Mouse (Mus musculus): ENCODE measurements at regions not wholly inside any gene's neighbourhood (a gene's known extent, or its start where the extent isn't known, plus 50 kb on each side); places are given as distances from the start of the nearest gene placed in this dataset.

DNA sequence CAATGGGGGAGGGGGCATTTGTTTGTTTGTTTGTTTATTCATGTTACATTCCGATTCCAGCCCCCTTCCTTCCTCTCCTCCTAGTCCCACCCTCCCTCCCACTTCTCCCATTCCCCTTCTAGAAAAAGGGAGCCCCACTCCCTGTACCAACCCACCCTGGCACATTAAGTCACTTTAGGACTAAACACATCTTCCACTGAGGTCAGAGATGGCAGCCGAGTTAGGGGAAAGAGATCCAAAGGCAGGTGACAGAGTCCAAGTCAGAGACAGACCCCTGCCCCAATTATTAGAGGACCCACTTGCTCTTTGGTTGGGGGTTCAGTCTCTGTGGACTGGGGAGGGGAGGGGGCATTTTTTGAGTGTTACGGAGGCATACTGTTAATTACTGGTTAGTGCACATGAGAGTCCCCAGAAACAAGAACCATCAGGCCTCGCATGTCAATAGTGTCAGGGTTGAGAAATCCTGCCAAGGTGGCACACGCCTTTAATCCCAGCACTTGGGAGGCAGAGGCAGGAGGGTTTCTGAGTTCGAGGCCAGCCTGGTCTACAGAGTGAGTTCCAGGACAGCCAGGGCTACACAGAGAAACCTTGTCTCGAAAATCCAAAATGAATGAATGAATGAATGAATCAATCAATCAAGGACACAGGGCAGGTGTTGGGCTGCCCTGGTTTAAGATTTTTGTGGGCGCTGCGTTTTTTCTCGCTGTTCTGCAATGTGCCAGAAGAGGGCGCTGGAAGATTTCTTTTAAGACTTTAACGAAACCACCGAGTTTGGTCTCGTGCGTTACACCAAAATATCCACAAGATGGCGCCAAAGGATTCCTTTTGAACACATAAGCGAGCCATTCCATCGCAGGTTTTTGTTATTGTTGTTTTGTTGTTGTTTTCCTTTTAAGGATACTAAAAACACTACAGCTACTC, 67.8 kb upstream of the Arhgap29 start:
- no peak for ATAC-seq (replicated peaks; ENCODE audit: insufficient number of reproducible peaks, insufficient read depth, low FRiP score, low read depth)
- peak overlapping the region; percentile 9; the same call in 1 of the 2 replicates for H3K4me2 ChIP-seq
- no peak overlapping the region for H3K4me3 ChIP-seq
- no peaks in the 10 kb centered on the region for H3K36me3 ChIP-seq
- no peaks in the 10 kb centered on the region for H3K9me3 ChIP-seq (replicated peaks)
- H3K27ac ChIP-seq = no peak overlapping the region
- H3K27me3 ChIP-seq = peaks cover 8% of the 10 kb centered on the region; the same call in 1 of the 2 replicates
- 21% methylated on average over 18 of the region's 18 CpGs for WGBS
- no peak overlapping the region for H3K9ac ChIP-seq
- peaks cover 27% of the 10 kb centered on the region for H3K4me1 ChIP-seq (replicated peaks)

DNA sequence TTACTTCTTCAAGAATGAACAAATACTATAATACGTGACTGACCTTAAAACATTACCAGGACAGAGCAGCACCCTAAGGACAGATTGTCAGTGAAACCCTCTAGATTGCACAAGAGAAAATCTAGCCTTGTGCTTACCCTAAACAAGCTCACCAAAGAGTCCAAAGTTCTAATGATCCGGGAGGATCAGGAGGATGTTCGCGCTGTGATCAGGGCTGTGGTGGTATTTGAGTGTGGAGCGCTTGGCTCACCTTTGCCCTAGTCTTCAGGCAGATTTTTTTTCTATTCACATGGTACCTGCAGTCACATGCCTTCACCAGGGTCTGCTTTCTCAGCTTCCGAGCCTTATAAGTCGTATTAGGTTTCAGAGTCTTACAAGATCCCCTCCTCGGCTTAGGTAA, 65.3 kb upstream of the Abcd3 start:
- ATAC-seq (replicated peaks; ENCODE audit: insufficient number of reproducible peaks, insufficient read depth, low FRiP score, low read depth) = no peak
- H3K4me2 ChIP-seq = no peak overlapping the region
- H3K27ac ChIP-seq = no peak overlapping the region
- H3K4me1 ChIP-seq (replicated peaks) = 0 out of 2 replicates have a peak, but pooled peaks cover 2% of the 10 kb centered on the region
- H3K36me3 ChIP-seq = no peaks in the 10 kb centered on the region
- no peaks in the 10 kb centered on the region for H3K9me3 ChIP-seq (replicated peaks)
- no peak overlapping the region for H3K9ac ChIP-seq
- 83% methylated on average over 8 of the region's 8 CpGs for WGBS
- no peak overlapping the region for H3K4me3 ChIP-seq
- peaks cover 8% of the 10 kb centered on the region; the same call in 1 of the 2 replicates for H3K27me3 ChIP-seq

DNA sequence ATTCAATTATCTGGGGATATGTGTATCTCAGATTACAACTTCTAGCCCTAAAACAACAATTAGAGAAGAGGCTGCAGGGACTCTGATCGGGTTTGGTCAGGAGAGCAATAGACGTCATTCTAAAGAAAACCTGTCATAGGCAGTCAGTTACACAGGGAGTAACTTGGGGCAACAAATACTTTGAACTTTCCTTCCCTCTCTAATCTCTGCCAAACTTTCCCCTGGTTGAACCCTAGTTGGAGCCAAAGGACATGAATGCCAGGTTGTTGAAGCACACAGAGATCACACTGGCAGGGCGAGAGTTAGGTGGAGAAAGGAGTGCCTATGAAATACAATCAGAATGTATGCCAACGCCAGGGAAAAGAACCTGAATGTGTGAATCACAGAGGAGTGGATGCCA, 60.0 kb upstream of the Abcd3 start:
- Histone ChIP-seq H3K9ac (no peak overlapping the region), H3K4me1 (replicated peaks) (no peaks in the 10 kb centered on the region), H3K4me3 (no peak overlapping the region), H3K4me2 (no peak overlapping the region), H3K36me3 (no peaks in the 10 kb centered on the region), H3K9me3 (replicated peaks) (no peaks in the 10 kb centered on the region), H3K27me3 (no peaks in the 10 kb centered on the region), H3K27ac (no peak overlapping the region)
- 75% methylated on average over 4 of the region's 4 CpGs for WGBS
- no peak for ATAC-seq (replicated peaks; ENCODE audit: insufficient number of reproducible peaks, insufficient read depth, low FRiP score, low read depth)

DNA sequence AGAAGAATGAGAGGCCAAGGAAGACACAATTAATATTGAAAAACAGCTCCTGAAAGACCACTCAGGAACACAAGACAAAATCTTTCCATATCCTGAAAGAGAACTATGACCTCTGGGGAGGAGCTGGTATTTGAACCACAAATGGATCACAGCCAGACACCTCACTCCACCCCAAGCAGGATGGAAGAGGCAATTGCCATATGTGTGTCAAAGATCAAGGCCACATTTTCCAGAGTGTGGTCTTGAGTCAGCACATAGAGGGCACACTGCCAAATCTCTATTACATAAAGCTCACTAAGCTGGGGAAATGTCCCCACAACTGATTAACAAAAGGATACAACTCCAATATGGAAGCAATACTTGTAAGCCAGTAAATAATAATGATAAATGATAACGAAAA, 59.5 kb upstream of the Abcd3 start:
- no peaks in the 10 kb centered on the region for H3K4me1 ChIP-seq (replicated peaks)
- WGBS = 79% methylated on average over 1 of the region's 1 CpGs
- no peaks in the 10 kb centered on the region for H3K36me3 ChIP-seq
- H3K27me3 ChIP-seq = no peaks in the 10 kb centered on the region
- no peak overlapping the region for H3K4me3 ChIP-seq
- no peak overlapping the region for H3K9ac ChIP-seq
- H3K4me2 ChIP-seq = no peak overlapping the region
- no peak overlapping the region for H3K27ac ChIP-seq
- no peaks in the 10 kb centered on the region for H3K9me3 ChIP-seq (replicated peaks)
- ATAC-seq (replicated peaks; ENCODE audit: insufficient number of reproducible peaks, insufficient read depth, low FRiP score, low read depth) = no peak

DNA sequence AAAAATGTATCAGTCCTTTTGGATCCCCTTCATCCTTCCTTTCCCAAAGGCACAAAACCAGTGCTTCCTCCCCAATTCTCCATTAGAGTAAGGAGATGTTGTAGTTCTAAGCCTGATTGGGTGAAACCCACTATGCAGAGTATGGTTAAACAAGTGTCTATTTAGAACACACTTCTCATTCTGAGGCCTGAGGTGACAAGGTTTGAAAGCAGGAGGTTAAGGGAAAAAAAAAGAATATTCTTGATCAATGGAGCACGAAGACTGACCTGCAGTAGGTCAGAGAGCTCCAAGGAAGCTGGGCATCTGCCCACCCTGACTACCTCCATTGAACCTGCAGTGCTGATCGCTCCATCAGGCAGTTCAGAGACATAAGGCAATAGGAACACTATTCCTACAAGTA, 58.5 kb upstream of the Abcd3 start:
- Histone ChIP-seq H3K4me3 (no peak overlapping the region), H3K9ac (no peak overlapping the region), H3K36me3 (no peaks in the 10 kb centered on the region), H3K27ac (no peak overlapping the region), H3K27me3 (no peaks in the 10 kb centered on the region), H3K4me2 (no peak overlapping the region), H3K4me1 (replicated peaks) (no peaks in the 10 kb centered on the region), H3K9me3 (replicated peaks) (no peaks in the 10 kb centered on the region)
- no peak for ATAC-seq (replicated peaks; ENCODE audit: insufficient number of reproducible peaks, insufficient read depth, low FRiP score, low read depth)
- WGBS = 83% methylated on average over 2 of the region's 2 CpGs

DNA sequence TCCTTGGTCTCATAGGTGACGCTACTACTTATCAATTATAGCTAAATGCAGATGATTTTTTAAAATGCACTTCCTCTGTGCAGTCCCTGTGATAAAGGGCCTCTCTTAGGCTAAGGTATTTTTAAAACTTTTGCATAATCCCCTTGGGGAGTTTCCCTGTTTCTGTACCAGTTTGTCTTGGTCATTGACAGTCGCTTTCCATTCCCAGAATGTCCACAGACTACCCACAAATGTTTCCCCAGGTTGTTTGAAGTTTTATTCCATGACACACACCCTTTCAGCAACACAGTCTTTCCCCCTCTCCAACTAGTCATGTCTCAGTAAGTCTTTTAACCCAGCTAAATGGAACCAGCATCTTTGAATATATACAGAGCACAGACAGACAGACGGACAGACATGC, 57.6 kb upstream of the Abcd3 start:
- no peaks in the 10 kb centered on the region for H3K9me3 ChIP-seq (replicated peaks)
- no peak overlapping the region for H3K9ac ChIP-seq
- no peak for ATAC-seq (replicated peaks; ENCODE audit: insufficient number of reproducible peaks, insufficient read depth, low FRiP score, low read depth)
- no peaks in the 10 kb centered on the region for H3K36me3 ChIP-seq
- no peak overlapping the region for H3K27ac ChIP-seq
- no peak overlapping the region for H3K4me2 ChIP-seq
- no peak overlapping the region for H3K4me3 ChIP-seq
- H3K27me3 ChIP-seq = no peaks in the 10 kb centered on the region
- H3K4me1 ChIP-seq (replicated peaks) = no peaks in the 10 kb centered on the region
- WGBS = 85% methylated on average over 3 of the region's 3 CpGs

DNA sequence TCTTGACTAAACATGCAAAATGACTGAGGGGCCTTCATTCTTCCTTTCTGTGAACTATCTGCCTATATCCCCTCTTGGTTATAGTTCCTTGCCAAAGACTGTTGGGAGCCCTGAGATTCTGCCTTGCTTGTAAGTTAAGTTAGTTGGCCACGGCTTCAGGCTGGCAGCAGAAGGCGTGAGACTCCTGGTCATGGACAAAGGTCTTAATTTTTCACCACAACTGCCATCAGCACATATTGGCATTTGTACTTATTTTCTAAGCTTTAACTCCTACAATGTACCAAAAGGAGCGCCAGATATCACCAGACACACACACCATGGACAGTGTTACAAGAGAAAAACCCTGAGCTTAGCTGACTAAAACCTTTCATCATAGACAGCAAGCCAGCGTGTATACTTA, 56.7 kb upstream of the Abcd3 start:
- no peak overlapping the region for H3K4me3 ChIP-seq
- H3K27me3 ChIP-seq = no peaks in the 10 kb centered on the region
- WGBS = 88% methylated on average over 4 of the region's 4 CpGs
- H3K9ac ChIP-seq = no peak overlapping the region
- no peaks in the 10 kb centered on the region for H3K9me3 ChIP-seq (replicated peaks)
- no peak for ATAC-seq (replicated peaks; ENCODE audit: insufficient number of reproducible peaks, insufficient read depth, low FRiP score, low read depth)
- no peak overlapping the region for H3K4me2 ChIP-seq
- H3K27ac ChIP-seq = no peak overlapping the region
- no peaks in the 10 kb centered on the region for H3K4me1 ChIP-seq (replicated peaks)
- no peaks in the 10 kb centered on the region for H3K36me3 ChIP-seq

DNA sequence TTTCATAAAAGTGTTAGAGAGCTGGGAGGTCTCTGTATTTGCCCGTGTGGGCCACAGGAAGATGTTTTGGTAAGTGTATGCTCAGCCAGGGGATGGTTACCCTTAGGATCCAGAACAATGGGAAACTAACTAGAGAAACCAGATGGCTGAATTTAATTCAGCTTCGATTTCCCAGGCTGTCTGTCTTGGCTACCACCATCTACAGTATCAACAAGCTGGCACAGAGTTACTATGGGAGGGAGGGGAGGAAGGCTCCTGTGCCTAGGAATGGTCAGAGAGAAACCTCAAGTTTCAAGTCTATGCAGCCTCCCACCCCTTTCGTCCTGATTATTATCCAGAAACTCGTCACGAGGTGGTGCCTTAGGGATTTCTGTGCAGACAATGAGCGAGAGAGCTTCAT, 55.6 kb upstream of the Abcd3 start:
- no peak overlapping the region for H3K4me2 ChIP-seq

DNA sequence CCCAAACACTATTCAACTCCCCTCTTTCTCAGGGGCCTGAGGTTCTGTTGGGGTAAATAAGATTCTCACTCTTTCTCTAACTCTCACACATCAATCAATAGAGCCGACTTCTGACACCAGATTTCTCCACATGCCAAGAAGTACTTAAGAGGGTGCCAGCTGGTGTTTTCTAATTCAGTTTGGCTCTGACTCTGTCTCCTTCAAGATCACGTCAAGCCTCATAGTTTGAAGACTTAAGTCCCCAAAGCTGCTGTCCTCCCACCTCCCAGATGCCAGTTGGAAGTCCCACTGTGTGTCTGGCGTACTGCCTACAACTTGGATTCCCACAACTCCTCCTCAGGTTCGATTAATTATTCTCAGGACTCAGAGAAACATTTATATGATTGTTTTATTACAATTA, 54.6 kb upstream of the Abcd3 start:
- Histone ChIP-seq H3K36me3 (no peaks in the 10 kb centered on the region), H3K4me1 (replicated peaks) (no peaks in the 10 kb centered on the region), H3K9ac (no peak overlapping the region), H3K27me3 (no peaks in the 10 kb centered on the region), H3K27ac (no peak overlapping the region), H3K9me3 (replicated peaks) (no peaks in the 10 kb centered on the region), H3K4me3 (no peak overlapping the region), H3K4me2 (no peak overlapping the region)
- 55% methylated on average over 4 of the region's 4 CpGs for WGBS
- ATAC-seq (replicated peaks; ENCODE audit: insufficient number of reproducible peaks, insufficient read depth, low FRiP score, low read depth) = no peak

More for the DNA sequence above, 55.6 kb upstream of the Abcd3 start:
- Histone ChIP-seq H3K4me3 (no peak overlapping the region), H3K9me3 (replicated peaks) (no peaks in the 10 kb centered on the region), H3K36me3 (no peaks in the 10 kb centered on the region), H3K27me3 (no peaks in the 10 kb centered on the region), H3K27ac (no peak overlapping the region), H3K4me1 (replicated peaks) (no peaks in the 10 kb centered on the region), H3K9ac (no peak overlapping the region)
- no peak for ATAC-seq (replicated peaks; ENCODE audit: insufficient number of reproducible peaks, insufficient read depth, low FRiP score, low read depth)
- WGBS = 74% methylated on average over 6 of the region's 6 CpGs

DNA sequence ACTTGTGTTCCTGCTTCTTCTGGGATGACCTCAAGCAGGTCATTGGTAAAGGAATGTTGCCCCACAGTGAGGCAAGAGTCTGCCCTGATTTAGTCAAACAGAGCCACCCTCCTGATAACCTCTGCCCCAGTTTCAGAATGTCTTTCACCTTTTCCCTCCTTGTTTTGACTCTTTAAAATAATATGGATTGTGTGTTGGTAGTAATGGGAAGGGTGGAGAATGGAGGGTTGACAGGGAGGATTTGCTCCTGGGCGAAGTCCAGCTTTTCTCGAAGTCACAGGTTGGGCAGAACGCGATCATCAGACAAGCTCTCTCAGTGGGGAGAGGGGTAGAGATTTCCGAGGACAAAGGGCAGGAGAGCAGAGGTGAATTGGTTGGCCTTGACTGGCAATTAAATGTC, 52.2 kb upstream of the Abcd3 start:
- no peaks in the 10 kb centered on the region for H3K9me3 ChIP-seq (replicated peaks)
- WGBS = 55% methylated on average over 5 of the region's 5 CpGs
- no peak overlapping the region for H3K4me3 ChIP-seq
- H3K4me2 ChIP-seq = no peak overlapping the region
- no peaks in the 10 kb centered on the region for H3K36me3 ChIP-seq
- no peak overlapping the region for H3K9ac ChIP-seq
- no peaks in the 10 kb centered on the region for H3K27me3 ChIP-seq
- no peak overlapping the region for H3K27ac ChIP-seq
- ATAC-seq (replicated peaks; ENCODE audit: insufficient number of reproducible peaks, insufficient read depth, low FRiP score, low read depth) = no peak
- H3K4me1 ChIP-seq (replicated peaks) = no peaks in the 10 kb centered on the region

DNA sequence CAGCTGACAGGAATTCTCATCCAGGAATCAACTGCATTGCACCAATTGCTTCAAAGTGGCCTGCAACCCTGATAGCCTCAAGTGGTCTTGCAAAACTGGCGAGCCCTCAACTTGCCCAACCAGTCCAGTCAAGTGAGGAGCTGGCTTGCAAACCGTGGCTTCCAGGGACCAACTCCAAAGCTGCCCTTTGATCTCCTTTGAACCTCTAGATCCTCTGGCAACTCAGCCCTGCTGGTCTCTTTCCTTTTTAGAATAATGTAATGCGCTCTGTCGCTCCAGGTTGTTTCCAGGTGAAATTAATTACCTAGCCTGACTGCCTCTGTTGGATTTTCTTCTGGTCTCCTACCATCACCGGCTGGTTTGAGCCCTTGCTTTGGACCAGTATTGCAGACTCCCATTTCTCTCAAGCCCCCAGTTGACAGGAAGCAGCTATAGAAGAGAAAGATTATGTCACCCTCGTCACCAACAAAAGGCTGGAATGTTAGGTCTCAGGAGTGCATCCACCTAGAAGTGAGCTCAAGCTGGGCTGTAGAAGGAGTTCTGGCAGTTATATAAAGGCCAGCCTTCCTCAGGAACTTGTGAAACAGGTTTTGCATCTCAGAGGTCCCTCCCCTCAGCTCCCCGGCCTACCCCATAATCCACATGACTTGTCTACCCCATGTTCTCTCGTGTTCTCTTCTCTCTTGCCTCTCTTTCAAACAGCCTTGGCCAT, 49.8 kb upstream of the Abcd3 start:
- 47% methylated on average over 8 of the region's 8 CpGs for WGBS
- Histone ChIP-seq H3K9me3 (replicated peaks) (no peaks in the 10 kb centered on the region), H3K27ac (no peak overlapping the region), H3K36me3 (no peaks in the 10 kb centered on the region), H3K27me3 (no peaks in the 10 kb centered on the region), H3K4me3 (no peak overlapping the region), H3K9ac (no peak overlapping the region), H3K4me2 (no peak overlapping the region), H3K4me1 (replicated peaks) (no peaks in the 10 kb centered on the region)
- no peak for ATAC-seq (replicated peaks; ENCODE audit: insufficient number of reproducible peaks, insufficient read depth, low FRiP score, low read depth)
